Mouse (Mus musculus) forebrain, embryonic 16.5 days (tissue): ENCODE data around the gene Tmem116. TPM values are rescaled to one million over a fixed set of nuclear protein-coding genes. Genes with fewer than 3 reads are reported as not detected.
"Not testable (repeated sequence)": the region's sequence is repeated elsewhere in the genome, so short reads cannot be mapped to it uniquely, and the experiment has no call there.

Experiments used
- ATAC-seq: fragments of 200-750 bp; cut with Nextera tagmentation; 2 replicates; pipeline ENCODE4 v1.8.0; 2017; ENCODE audit warnings: mild to moderate bottlenecking, moderate library complexity
- H3K27ac ChIP-seq: fragments of 300-500 bp; sonication (generic); 2 replicates; pipeline ENCODE4 v1.5.1; 2014; ENCODE audit warnings: low read length, control low read depth
- H3K27me3 ChIP-seq: fragments of 300-500 bp; sonication (generic); replicated peaks from 2 replicates; pipeline ENCODE4 v1.6.1; 2014; ENCODE audit warnings: low read length; ENCODE audit not compliant: control insufficient read depth, insufficient read depth
- H3K36me3 ChIP-seq: fragments of 300-500 bp; sonication (generic); 2 replicates; pipeline ENCODE4 v1.6.1; 2014; ENCODE audit not compliant: control insufficient read depth, insufficient read depth
- H3K4me1 ChIP-seq: fragments of 300-500 bp; sonication (generic); replicated peaks from 2 replicates; pipeline ENCODE4 v1.6.1; 2014; ENCODE audit warnings: low read length; ENCODE audit not compliant: control insufficient read depth, insufficient read depth
- H3K4me2 ChIP-seq: fragments of 300-500 bp; sonication (generic); 2 replicates; pipeline ENCODE4 v1.6.1; 2014; ENCODE audit warnings: mild to moderate bottlenecking, low read length, control low read depth
- H3K4me3 ChIP-seq: fragments of 300-500 bp; sonication (generic); replicated peaks from 2 replicates; pipeline ENCODE4 v1.5.1; 2014; ENCODE audit warnings: mild to moderate bottlenecking, low read length, control low read depth
- H3K9ac ChIP-seq: fragments of 300-500 bp; sonication (generic); replicated peaks from 2 replicates; pipeline ENCODE4 v1.6.1; 2014; ENCODE audit warnings: low read depth, low read length, control low read depth
- H3K9me3 ChIP-seq: fragments of 300-500 bp; sonication (generic); 2 replicates; pipeline ENCODE4 v1.6.1; 2016; ENCODE audit warnings: low read length; ENCODE audit not compliant: control insufficient read depth
- WGBS: fragments of 180-500 bp; shearing (Covaris S2); extraction: QIAGEN DNeasy Blood & Tissue Kit; methylation state at CpG from one replicate; pipeline ENCODE4 v1.1.7; 2014; 5-methylcytosine and 5-hydroxymethylcytosine counted together
- polyA plus RNA-seq: library from polyadenylated mRNA; unstranded; fragments of >200 nt; fragmentation: Nextera tagmentation; extraction: Ambion mirVana; gene quantifications from 2 replicates; pipeline ENCODE4 v1.2.1, GENCODE M21; 2015

Gene Tmem116
- polyA plus RNA-seq, 1 experiment from 2014 or later, result 1.9 TPM

DNA sequence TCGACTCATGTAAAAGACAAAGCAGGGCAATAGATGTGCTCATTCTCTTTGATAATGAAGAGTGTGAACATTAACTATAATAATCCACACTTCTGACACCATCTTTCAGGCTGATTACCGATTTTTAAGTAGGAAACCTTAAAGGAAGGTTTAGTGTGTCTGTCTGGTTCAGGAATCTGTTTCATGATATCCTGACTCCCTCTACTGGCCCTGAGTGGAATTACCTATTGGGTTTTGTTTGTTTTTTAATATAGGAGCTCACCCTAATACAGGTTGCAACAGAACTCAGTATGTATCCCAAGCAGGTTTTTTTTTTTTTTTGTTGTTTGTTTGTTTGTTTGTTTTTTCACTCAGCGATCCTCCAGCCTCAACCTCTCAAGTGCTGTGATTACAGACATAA lies 26.0 kb downstream of the Tmem116 start:
- Histone ChIP-seq H3K9ac (no peak overlapping the region), H3K27ac (no peak overlapping the region), H3K36me3 (no peaks in the 10 kb centered on the region), H3K4me3 (no peak overlapping the region), H3K4me1 (no peaks in the 10 kb centered on the region), H3K27me3 (no peaks in the 10 kb centered on the region), H3K9me3 (no peaks in the 10 kb centered on the region), H3K4me2 (no peak overlapping the region)
- 32% methylated on average over 3 of the region's 3 CpGs for WGBS
- no peak for ATAC-seq

- Histone ChIP-seq H3K9me3 (no peaks in the 10 kb centered on the region), H3K9ac (no peak overlapping the region), H3K4me1 (no peaks in the 10 kb centered on the region), H3K4me2 (no peak overlapping the region), H3K27me3 (no peaks in the 10 kb centered on the region), H3K4me3 (no peak overlapping the region), H3K27ac (no peak overlapping the region), H3K36me3 (no peaks in the 10 kb centered on the region)
- WGBS, result 83% methylated on average over 5 of the region's 5 CpGs
- ATAC-seq, result no peak
These were observed 33.1 kb downstream of the Tmem116 start for GRCm38 (mm10) chr5:121484801-121485200.

DNA sequence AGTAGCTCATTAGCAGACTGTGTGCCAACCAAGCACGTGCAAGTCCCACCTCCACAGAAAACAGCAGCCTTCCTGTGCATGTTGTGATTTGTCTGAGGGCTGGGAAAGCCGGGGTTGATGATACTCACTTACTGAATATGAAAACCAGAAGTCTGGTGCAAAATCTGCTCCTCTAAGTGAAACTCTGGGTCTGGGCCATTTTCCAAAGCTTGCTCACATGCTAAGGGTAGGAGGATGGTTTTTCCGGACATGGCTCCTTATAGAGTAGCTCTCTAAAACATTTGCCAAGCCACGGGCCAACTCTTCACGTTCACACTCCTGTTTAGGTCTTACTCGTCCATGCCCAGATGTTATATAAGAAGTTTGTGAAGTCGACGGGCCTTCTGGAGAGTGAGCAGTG lies 41.6 kb downstream of the Tmem116 start:
- ATAC-seq, result no peak
- no peaks in the 10 kb centered on the region for H3K36me3 ChIP-seq
- H3K27ac ChIP-seq, result no peak overlapping the region
- H3K4me1 ChIP-seq, result no peaks in the 10 kb centered on the region
- H3K9me3 ChIP-seq, result no peaks in the 10 kb centered on the region
- H3K9ac ChIP-seq, result no peak overlapping the region
- 79% methylated on average over 8 of the region's 8 CpGs for WGBS
- no peak overlapping the region for H3K4me2 ChIP-seq
- no peaks in the 10 kb centered on the region for H3K27me3 ChIP-seq
- no peak overlapping the region for H3K4me3 ChIP-seq

DNA sequence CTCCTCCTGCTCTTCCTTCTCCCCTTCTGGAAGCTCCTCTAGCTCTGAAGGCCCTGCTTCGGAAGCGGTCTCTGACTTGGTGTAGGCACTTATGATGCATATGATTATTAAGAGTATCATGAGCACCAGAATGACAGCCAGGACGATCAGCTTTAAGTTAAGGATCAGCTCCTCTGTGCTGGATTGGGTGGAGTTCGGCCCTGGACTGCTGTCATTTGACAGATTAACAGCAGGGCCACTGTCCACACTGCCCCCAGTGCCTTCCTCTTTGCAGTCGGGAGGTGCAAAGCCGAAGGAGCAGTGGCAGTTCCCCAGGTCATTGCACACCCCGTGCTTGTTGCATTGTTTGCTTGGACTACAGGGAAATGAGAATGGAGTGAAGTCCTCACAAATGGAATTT lies 49.0 kb downstream of the Tmem116 start:
- 74% methylated on average over 7 of the region's 7 CpGs for WGBS
- Histone ChIP-seq H3K9me3 (no peaks in the 10 kb centered on the region), H3K4me1 (no peaks in the 10 kb centered on the region), H3K4me3 (no peak overlapping the region), H3K27me3 (no peaks in the 10 kb centered on the region), H3K9ac (no peak overlapping the region), H3K4me2 (no peak overlapping the region), H3K27ac (no peak overlapping the region), H3K36me3 (no peaks in the 10 kb centered on the region)
- ATAC-seq, result no peak

GRCm38 (mm10) chr5:121501424-121501996 lies 49.8 kb downstream of the Tmem116 start:
- H3K36me3 ChIP-seq, H3K4me2 ChIP-seq, H3K27me3 ChIP-seq, ATAC-seq, H3K27ac ChIP-seq, H3K4me1 ChIP-seq, H3K4me3 ChIP-seq, H3K9ac ChIP-seq, H3K9me3 ChIP-seq: not testable (repeated sequence)
- WGBS, result 78% methylated on average over 11 of the region's 17 CpGs

- H3K36me3 ChIP-seq, result no peaks in the 10 kb centered on the region
- no peak within 1 kb of the TSS for H3K27ac ChIP-seq
- no peak within 1 kb of the TSS for H3K9ac ChIP-seq
- H3K4me2 ChIP-seq, result no peak within 1 kb of the TSS
- no peaks in the 10 kb centered on the region for H3K4me1 ChIP-seq
- ATAC-seq, result no peak
- no peaks in the 10 kb centered on the region for H3K27me3 ChIP-seq
- H3K4me3 ChIP-seq, result no peak within 1 kb of the TSS
- WGBS, result 86% methylated on average over 3 of the region's 3 CpGs
- H3K9me3 ChIP-seq, result no peaks in the 10 kb centered on the region
These were observed 51.5 kb downstream of the Tmem116 start, which contains the start of gene Adam1b for GRCm38 (mm10) chr5:121503231-121503630. Gene Adam1b (minus strand): TSS chr5:121503435.

DNA sequence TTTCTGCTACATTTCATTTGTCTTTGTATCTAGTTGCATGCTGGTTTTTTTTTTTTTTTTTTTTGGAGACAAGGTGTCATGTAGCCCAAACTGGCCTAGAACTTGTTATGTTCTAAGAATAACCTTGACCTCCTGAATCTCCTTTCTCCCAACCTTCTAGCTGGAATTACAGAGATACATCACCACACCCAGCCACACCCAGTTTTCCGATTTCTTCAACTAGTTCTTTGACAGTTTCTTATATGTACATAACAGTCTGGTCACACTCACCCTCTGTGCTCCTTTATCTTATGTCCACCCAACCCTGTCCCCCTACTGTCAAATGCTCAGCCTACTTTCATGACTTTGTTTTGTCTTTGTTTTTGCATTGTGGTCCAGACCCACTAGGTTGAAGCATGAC lies 55.2 kb downstream of the Tmem116 start:
- H3K4me2 ChIP-seq, result no peak overlapping the region
- no peaks in the 10 kb centered on the region for H3K27me3 ChIP-seq
- WGBS, result 97% methylated on average over 1 of the region's 1 CpGs
- H3K27ac ChIP-seq, result no peak overlapping the region
- no peak for ATAC-seq
- H3K9ac ChIP-seq, result no peak overlapping the region
- no peaks in the 10 kb centered on the region for H3K4me1 ChIP-seq
- no peak overlapping the region for H3K4me3 ChIP-seq
- no peaks in the 10 kb centered on the region for H3K9me3 ChIP-seq
- H3K36me3 ChIP-seq, result no peaks in the 10 kb centered on the region

DNA sequence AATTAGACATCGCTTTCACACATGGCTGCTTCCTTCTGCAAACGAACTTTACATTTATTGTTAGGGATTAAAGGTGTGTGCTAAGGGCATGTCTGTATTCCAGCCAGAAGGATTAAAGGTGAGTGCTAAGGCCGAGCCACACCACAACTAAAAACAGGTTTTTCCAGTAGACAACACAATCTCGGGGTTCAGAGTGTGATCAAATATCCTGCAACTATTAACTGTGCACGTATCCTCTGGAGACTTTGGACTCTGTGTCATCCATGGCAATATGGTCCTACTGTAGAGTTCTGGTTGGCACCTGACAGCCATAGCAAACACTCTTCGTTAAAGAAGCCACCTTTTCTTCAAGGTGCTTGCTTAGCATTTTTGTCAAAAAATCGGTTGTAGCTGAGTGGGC lies 58.3 kb downstream of the Tmem116 start:
- Histone ChIP-seq H3K4me3 (no peak overlapping the region), H3K4me1 (no peaks in the 10 kb centered on the region), H3K36me3 (no peaks in the 10 kb centered on the region), H3K27ac (no peak overlapping the region), H3K4me2 (no peak overlapping the region), H3K9ac (no peak overlapping the region), H3K27me3 (no peaks in the 10 kb centered on the region), H3K9me3 (no peaks in the 10 kb centered on the region)
- WGBS, result 80% methylated on average over 7 of the region's 7 CpGs
- ATAC-seq, result no peak

DNA sequence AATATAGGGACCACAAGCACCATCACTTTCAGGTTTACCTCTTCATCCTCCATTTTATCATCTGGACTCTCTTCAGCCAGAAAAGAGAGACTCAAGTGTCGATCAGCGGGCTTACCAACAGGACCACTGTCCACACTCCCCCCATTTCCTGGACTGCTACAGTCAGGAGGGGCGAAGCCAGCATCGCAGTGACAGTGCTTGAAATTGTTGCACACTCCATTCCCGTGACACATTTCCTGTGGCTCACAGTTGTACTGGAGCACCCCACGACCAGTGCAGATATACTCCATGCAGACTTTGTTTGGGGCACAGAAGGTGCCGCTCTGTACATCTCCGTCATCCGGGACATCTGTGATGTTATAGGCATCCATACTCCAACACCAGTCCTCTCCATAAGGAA lies 67.3 kb downstream of the Tmem116 start:
- no peak overlapping the region for H3K9ac ChIP-seq
- WGBS, result 95% methylated on average over 9 of the region's 9 CpGs
- no peak overlapping the region for H3K4me3 ChIP-seq
- no peaks in the 10 kb centered on the region for H3K4me1 ChIP-seq
- H3K36me3 ChIP-seq, result peaks cover 13% of the 10 kb centered on the region
- H3K4me2 ChIP-seq, result no peak overlapping the region
- ATAC-seq, result no peak
- no peaks in the 10 kb centered on the region for H3K9me3 ChIP-seq
- H3K27ac ChIP-seq, result no peak overlapping the region
- H3K27me3 ChIP-seq, result no peaks in the 10 kb centered on the region

DNA sequence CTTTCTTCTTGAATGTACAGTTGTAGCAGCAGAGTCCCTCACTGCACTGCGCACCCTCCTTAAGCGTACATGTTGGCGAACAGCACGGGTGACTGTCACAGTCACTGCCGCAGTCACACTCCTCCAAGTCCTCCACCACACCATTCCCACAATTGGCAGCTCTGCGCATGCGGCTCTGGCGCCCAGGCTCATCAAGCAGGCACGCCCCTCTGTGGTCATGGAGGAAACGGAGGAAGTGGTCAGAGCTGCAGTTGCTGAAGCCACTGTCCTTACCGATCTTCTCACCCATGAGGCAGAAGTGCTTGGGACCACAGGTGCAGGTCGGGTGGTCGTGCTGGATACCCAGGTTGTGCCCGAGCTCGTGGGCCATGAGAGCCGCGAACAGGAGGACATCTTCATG lies 68.1 kb downstream of the Tmem116 start:
- H3K4me1 ChIP-seq, H3K4me2 ChIP-seq, H3K9ac ChIP-seq, ATAC-seq, H3K27ac ChIP-seq, H3K9me3 ChIP-seq, H3K4me3 ChIP-seq, H3K27me3 ChIP-seq: not testable (repeated sequence)
- peaks cover 20% of the 10 kb centered on the region for H3K36me3 ChIP-seq
- 94% methylated on average over 10 of the region's 17 CpGs for WGBS
